Comparison of ENCODE assay signal across 13 mouse cellular contexts in the genomic region with DNA sequence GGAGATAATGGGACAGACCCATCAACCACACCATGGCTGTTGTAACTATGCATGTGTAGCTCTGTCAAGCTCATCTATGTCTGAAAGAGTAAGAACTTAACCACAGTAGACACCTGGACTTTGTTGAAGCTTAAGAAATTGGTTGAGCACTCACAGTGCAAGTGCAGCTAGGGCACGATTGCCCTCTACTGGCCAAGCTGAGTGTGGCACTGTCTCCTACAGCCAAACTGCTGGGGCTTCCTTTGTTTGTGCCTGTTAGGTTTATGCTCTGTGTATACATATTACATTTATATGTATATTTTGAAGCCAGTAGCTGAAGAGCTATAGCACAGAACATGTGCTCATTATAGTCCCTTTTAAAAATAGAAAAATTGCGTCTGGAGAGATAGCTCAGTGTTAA. TPM values are rescaled to one million over a fixed set of nuclear protein-coding genes. Genes with fewer than 3 reads are reported as not detected.
A peak's percentile ranks its signal among the peaks of the same experiment; 100 is the strongest.
DNase-seq lines count a peak whose midpoint lies in the region; TF ChIP-seq lines count a peak whose summit lies in the region.
"Not testable (repeated sequence)": the region's sequence is repeated elsewhere in the genome, so short reads cannot be mapped to it uniquely, and the experiment has no call there.
"Had no signal": no experiment of that assay in that cellular context is flagged by ENCODE, and none has a peak within 500 bp of the region (broad histone marks: within the 10 kb centered on the region; RNA-seq: fewer than 3 reads in every experiment).

No protein-coding gene starts in this region.

- TF ChIP-seq POLR2A in cortical plate, adult 2 months (IDR thresholded peaks at IDR 0.05; ENCODE audit: extremely low read depth, insufficient read depth, low read length) = not testable (repeated sequence)

- intact Hi-C loops in left cerebral cortex, adult 2 months (cut with DNase I) = loop anchor here (5.0 kb wide), 1 partner anchor 1879 kb away; no protein-coding TSS in a partner anchor

- H3K4me3 ChIP-seq in cortical plate, adult 2 months (ENCODE audit: insufficient read depth, low read length); left cerebral cortex, adult 2 months: not testable (repeated sequence)

- H3K27ac ChIP-seq in cortical plate, adult 2 months (ENCODE audit: insufficient read depth, low read length); left cerebral cortex, adult 2 months: not testable (repeated sequence)

- H3K4me1 ChIP-seq in cortical plate, adult 2 months (ENCODE audit: control insufficient read depth, insufficient read depth, low read length) = not testable (repeated sequence)

- DNase-seq in 3T3-L1 (ENCODE audit: low read depth, low spot score) = peak; percentile 37
- DNase-seq in adrenal gland, adult 18-20 months (ENCODE audit: low spot score in 2 of 2) = peak; percentile 36 to 44
- peak; percentile 27 to 53 for DNase-seq in frontal cortex, postnatal 36 days (ENCODE audit: low spot score in 2 of 2)
- peak; percentile 39 to 76 for DNase-seq in kidney, adult 8-10 months
- DNase-seq in left cerebral cortex, adult 2 months (ENCODE audit: extremely low spot score in 1 of 2, low spot score in 2 of 2) = peak; percentile 20 to 56
- DNase-seq in mesoderm, embryonic 11.5 days (ENCODE audit: low read depth, low spot score) = peak; percentile 23
- peak; percentile 13 for DNase-seq in right cerebral cortex, postnatal 4 days

- peak; percentile 61 for TF ChIP-seq CTCF in cortical plate, adult 2 months (IDR thresholded peaks at IDR 0.05; ENCODE audit: extremely low read depth, insufficient read depth, low read length)
- peak; percentile 91 for TF ChIP-seq CTCF in left cerebral cortex, adult 2 months (IDR thresholded peaks at IDR 0.05)

RNA-seq across cellular contexts. Expression of a gene that starts 23.8 kb away (rescaled TPM):
- not detected for total RNA-seq in adrenal gland, adult 18-20 months (2021)
- 0.34 and 0.65 TPM in 2 replicates for polyA plus RNA-seq in cortical plate, adult 2 months (2012; rRNA removed)
- under 1 TPM; 0.63 to 0.77 TPM for total RNA-seq in left cerebral cortex, adult 2 months (2021)
- total RNA-seq: adrenal gland, adult 8-10 months; gastrocnemius, postnatal 14 days; heart, postnatal 25 days had no signal
- polyA plus RNA-seq: neural tube, embryonic 12.5 days had no signal

RNA-seq across cellular contexts. Expression of a gene that starts 29.1 kb away (rescaled TPM):
- total RNA-seq in adrenal gland, adult 18-20 months (2021) = under 1 TPM in 1 of 2 experiments, not detected in 1; 0.83 TPM
- not detected in 2 replicates for polyA plus RNA-seq in cortical plate, adult 2 months (2012; rRNA removed)
- not detected for total RNA-seq in left cerebral cortex, adult 2 months (2021)
- total RNA-seq: gastrocnemius, postnatal 14 days; heart, postnatal 25 days had no signal
- polyA plus RNA-seq: embryonic facial prominence, embryonic 15.5 days; neural tube, embryonic 12.5 days had no signal
